Mouse (Mus musculus) adrenal gland, postnatal 36 days (tissue): ENCODE data around the gene Acvr2a. TPM values are rescaled to one million over a fixed set of nuclear protein-coding genes. Genes with fewer than 3 reads are reported as not detected.
"Not testable (repeated sequence)": the region's sequence is repeated elsewhere in the genome, so short reads cannot be mapped to it uniquely, and the experiment has no call there.

ENCODE experiments used
- DNase-seq, 2 experiments: peaks; one replicate each; pipeline ENCODE4 v3.0.0; 2021; ENCODE audit warnings: mixed read lengths in 1 of 2
- long read RNA-seq, 2 experiments: library from polyadenylated mRNA; stranded (forward); transcript quantifications; one replicate each; pipeline ENCODE4 v2.0.0; 2021; ENCODE audit warnings: borderline sequencing depth in 2 of 2
- total RNA-seq, 2 experiments: library from RNA; stranded (reverse); gene quantifications; 2 replicates each; pipeline ENCODE4 v1.2.3; 2021

Acvr2a gene
- 10 to 100 TPM; 17.1 to 24.8 TPM for total RNA-seq
- long read RNA-seq, experiment 1, full-length matches to known transcripts, result 2 of 2 reads
- long read RNA-seq, experiment 1, partial matches to known transcripts, result 0 of 2 reads
- long read RNA-seq, experiment 1, other reads (novel, unspliced or antisense), result 0 of 2 reads
- long read RNA-seq, experiment 2, result 0 reads

DNA sequence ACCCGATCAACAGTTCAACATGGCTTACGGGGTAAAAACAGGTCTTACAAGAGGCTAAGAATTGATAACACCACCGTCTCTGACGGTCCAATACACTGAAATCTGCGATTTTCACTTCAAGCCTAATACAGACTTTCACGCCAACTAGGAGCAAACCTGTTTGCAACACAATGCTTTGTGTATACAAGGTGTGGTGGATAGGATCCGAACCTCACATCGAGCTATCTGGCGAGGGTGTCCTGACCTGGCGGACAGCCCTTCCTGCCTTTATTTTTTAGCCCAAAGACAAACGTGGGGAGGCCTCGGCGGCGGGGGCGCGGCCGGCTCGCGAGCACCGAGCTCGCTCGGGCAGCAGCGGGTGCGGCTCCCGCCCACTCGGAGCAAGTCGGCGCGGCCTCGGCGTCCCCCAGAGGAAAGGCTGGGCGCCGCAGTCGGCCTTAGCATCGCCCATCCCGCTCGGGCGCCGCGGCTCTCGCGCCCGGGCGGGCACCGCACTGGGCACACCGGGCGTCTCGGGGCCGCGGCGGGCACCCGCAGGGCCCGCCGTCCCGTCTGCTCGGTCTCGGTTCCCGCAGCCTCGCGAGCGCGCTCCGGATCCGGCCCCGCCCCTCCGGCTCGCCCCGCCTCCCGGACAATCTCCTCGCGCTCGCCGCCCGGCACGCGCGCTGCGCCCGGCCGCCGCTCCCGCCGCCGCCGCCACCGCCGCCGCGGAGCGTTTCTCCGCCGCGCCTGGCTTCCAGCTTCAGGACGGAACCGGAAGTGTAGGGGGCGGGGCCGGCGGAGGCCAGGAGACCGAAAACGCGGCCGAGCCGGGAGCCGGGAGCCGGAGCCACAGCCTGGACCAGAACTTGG lies at the start of gene Acvr2a:
Acvr2a (plus strand) TSS at position 739 of the 852 bp plus-strand sequence.
- DNase-seq, result peak; percentile 95 to 98

DNA sequence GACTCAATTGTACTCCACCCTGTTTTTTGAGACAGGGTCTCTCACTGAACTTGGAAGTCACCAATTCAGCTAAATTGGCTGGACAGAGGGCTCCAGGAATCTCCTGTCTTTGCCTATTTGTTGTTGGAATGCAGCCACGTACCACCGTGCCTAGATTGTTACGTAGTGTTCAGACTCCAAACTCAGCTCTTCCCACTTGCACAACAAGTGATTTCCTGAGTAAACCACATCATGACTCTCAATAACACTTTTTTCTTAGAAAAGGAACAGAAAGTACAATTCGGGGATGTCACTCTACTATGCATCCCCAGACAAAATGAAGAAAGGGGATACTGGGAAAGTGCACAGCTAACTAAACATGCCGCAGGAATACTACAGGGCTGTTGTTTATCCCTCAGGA lies 47.4 kb upstream of the Acvr2a start:
- DNase-seq, result no peak

DNA sequence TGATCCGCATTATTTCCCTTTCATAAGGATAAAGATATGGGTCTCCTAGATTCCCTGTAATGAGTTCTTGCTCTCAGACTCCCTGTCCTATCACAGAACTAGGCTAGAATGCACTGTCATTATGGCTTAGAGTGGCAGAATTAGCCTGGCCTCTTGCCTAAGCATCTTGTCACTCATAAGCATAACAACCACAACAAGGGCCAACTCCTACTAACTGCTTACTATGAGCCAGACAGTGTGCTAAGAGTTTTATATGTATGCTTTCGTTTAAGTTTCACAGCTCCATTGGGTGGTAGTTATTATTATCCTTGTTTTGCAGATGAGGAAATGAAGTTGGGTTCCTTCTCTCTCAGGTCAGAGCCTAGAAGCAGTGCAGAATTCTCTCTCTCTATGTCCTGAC lies 46.1 kb upstream of the Acvr2a start:
- no peak for DNase-seq

DNA sequence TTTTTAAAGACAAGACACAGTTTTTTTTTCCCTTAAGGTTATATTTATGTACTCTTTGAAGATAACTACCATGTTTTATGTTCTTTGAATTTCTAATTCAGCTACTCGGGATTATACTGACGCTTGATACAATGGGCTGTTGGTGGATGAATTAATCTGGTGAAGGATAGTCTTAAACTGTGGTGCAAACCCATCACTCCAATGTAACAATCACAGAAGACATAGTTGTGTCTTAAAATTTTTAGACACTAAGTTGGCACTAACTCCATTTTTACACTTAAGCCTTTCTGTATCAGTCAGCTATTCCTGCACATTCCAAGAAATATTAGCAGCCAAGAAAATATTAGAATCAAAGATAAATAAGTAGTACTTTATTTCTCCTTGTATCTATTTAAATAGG lies 45.7 kb upstream of the Acvr2a start:
- no peak for DNase-seq

DNA sequence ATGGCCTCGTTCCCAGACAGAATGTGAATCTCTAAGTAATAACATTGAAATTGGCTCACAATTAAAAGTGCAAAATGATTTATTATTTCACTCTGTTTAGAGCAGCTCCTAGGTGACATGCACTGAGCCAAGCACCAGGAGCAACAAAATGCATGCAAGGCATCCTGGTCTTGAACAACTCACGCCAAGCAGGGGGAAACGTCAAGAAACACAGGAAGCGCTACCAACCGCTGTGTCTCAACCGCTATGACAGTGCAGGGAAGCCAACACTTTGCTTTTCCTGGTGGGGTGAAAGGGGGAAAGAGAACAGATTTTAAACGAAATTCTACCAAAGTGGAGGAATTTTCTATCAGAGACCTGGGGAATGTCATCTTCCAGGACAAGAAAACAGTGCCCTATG lies 43.8 kb upstream of the Acvr2a start:
- no peak for DNase-seq

GRCm38 (mm10) chr2:48770634-48771033 lies 43.3 kb upstream of the Acvr2a start:
- no peak for DNase-seq

GRCm38 (mm10) chr2:48775281-48775680 lies 38.6 kb upstream of the Acvr2a start:
- DNase-seq, result no peak

GRCm38 (mm10) chr2:48788901-48789300 lies 25.0 kb upstream of the Acvr2a start:
- DNase-seq, result no peak

- peak; percentile 49 to 62 for DNase-seq
Observed at GRCm38 (mm10) chr2:48814223-48815038, 522 bp downstream of the Acvr2a start.

DNA sequence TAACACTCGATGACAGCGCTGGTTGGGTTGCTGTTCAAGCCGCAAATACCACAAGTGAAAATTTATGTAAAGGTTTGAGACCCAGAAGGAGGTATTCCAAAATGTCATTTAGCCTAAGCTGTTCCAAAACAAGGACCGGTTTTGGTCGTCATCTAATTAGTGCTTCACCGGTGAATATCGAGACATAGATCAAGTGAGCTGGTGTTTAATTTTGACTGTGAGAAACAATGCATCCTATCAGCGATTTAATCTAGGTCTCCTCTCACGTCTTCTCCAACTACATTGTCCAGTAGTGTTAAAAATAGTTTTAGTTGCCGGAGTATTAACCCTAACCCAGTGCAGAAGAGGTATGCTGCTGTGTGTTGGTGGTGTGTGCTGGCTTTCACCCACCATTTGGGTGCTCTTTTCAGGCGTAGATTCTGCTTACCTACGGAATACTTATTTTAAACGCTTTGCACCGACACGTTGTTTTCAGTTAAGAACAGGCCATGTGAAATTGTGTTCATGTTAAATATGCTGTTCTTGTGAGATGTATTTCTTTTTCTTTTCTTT lies 1.2 kb downstream of the Acvr2a start:
- no peak for DNase-seq

GRCm38 (mm10) chr2:48816141-48817028 lies 2.5 kb downstream of the Acvr2a start:
- DNase-seq, result no peak

GRCm38 (mm10) chr2:48825878-48826277 lies 12.0 kb downstream of the Acvr2a start:
- no peak for DNase-seq

DNA sequence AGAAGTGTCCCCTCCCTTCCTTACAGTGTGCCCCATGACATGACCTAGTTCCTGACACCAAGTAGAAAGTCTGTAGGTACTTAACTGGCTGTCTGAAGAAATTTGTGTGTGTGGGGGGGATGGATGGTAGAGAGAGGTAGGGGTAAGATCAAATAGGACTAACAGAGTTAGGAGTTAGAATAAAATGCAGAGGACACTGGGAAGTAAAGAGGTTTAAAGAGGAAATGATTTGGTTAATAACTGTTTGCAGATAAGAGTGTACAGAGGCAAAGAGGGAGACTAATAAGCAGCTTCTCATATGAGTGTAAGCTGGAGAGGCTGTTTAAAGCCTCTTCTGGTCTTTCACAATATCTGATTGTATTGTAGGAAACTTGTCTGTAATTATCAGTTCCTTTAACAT lies 12.5 kb downstream of the Acvr2a start:
- DNase-seq, result no peak

GRCm38 (mm10) chr2:48830492-48830891 lies 16.6 kb downstream of the Acvr2a start:
- no peak for DNase-seq

DNA sequence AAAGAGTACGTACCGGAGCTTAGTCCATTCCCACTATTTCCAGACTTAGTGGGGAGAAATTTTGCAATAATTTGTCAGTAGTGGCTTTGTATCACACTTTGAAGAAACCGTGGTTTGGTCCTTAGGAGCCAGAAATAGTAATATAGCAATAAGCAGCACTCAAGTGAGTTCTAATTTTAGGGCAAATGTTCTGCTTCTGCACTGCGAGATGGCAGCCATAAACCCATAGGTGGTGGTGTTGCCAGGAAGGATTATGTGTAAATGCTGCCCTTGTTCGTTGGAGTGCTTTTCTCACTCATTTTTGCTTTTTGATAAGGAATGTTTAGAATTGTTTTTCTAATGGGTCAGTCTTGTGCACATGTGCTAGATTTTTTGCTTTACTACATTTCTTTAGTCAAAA lies 18.4 kb downstream of the Acvr2a start:
- DNase-seq, result no peak

DNA sequence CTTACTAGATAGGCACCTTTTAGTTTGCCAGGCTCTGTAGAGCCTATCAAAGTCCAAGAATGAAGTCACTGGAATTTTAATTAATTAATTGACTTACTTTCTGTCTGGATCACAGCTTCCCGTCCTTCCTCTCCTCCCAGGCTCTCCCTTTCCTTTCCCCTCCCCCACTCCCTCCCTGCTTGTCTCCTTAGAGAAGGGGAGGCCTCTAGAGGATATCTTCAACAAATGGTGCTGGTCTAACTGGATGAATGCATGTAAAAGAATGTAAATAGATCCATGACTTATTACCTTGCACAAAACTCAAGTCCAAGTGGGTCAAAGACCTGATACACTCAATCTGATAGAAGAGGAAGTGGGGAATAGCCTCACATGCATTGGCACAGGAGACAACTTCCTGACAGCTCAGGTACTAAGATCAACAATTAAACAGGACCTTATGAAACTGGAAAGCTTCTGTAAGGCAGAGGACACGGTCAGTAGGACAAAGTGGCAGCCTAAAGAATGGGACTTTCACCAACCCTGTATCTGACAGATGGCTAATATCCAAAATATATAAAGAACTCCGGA lies 20.1 kb downstream of the Acvr2a start:
- DNase-seq, result no peak

GRCm38 (mm10) chr2:48841611-48842470 lies 27.9 kb downstream of the Acvr2a start:
- DNase-seq, result no peak

DNA sequence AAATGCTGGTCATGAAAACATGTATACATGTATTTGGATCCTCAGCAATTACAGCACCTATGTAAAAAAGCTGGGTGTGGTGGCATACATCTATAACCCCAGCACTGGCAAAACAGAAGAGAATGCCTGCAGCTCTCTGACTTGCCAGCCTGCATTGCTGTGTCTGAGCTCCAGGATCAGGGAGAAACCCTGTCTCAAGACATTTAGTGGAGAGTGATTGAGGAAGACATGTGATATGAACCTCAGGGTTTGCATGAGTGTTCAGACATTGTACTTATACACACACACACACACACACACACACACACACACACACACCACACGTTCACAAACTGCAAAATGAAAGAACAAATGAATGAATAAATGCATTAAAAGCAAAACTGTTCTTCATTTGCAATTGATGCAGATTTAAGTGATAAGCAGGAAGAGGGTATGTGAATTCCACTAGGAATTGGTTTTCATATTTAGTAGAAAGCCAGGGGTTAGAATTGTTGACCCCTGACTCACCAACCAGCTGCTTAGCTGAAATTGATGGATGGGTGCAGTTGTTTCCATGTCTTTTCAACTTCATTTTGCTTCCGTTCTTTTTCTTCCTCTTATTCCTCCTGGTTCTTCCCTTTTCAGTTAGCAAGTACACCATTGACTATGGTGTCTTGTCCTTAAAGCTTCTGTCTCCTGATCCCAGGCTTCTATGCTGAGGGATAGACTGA lies 32.9 kb downstream of the Acvr2a start:
- DNase-seq, result peak in 1 of 2 experiments; percentile 38

GRCm38 (mm10) chr2:48865596-48865995 lies 51.7 kb downstream of the Acvr2a start:
- not testable (repeated sequence) for DNase-seq
